Mouse (Mus musculus): ENCODE results near the gene Gm11020. TPM values are rescaled to one million over a fixed set of nuclear protein-coding genes. Genes with fewer than 3 reads are reported as not detected.

Gm11020 gene
- polyA plus RNA-seq, 1 experiment from 2014 or later, result not detected

GRCm38 (mm10) chr8:104333786-104334185, 12.4 kb downstream of the Gm11020 start:
- Histone ChIP-seq H3K9ac (no peak overlapping the region), H3K4me3 (no peak overlapping the region), H3K4me2 (no peak overlapping the region), H3K27ac (no peak overlapping the region), H3K27me3 (no peaks in the 10 kb centered on the region), H3K9me3 (replicated peaks) (peaks cover 4% of the 10 kb centered on the region; the same call in 1 of the 2 replicates), H3K36me3 (ENCODE audit: poor library complexity, severe bottlenecking) (no peaks in the 10 kb centered on the region), H3K4me1 (no peaks in the 10 kb centered on the region)
- WGBS, result 80% methylated on average over 5 of the region's 5 CpGs
- no peak for ATAC-seq

- H3K4me3 ChIP-seq, result no peak overlapping the region
- H3K4me1 ChIP-seq, result no peaks in the 10 kb centered on the region
- H3K4me2 ChIP-seq, result no peak overlapping the region
- peaks cover 4% of the 10 kb centered on the region; the same call in 1 of the 2 replicates for H3K9me3 ChIP-seq (replicated peaks)
- H3K27ac ChIP-seq, result no peak overlapping the region
- H3K27me3 ChIP-seq, result no peaks in the 10 kb centered on the region
- ATAC-seq, result no peak
- H3K9ac ChIP-seq, result no peak overlapping the region
- H3K36me3 ChIP-seq (ENCODE audit: poor library complexity, severe bottlenecking), result no peaks in the 10 kb centered on the region
- 100% methylated on average over 1 of the region's 1 CpGs for WGBS
Measured at GRCm38 (mm10) chr8:104334196-104334595, 12.8 kb downstream of the Gm11020 start.

GRCm38 (mm10) chr8:104336806-104337205, 15.4 kb downstream of the Gm11020 start:
- H3K9ac ChIP-seq, result no peak overlapping the region
- no peak overlapping the region for H3K4me3 ChIP-seq
- WGBS, result 73% methylated on average over 1 of the region's 1 CpGs
- H3K36me3 ChIP-seq (ENCODE audit: poor library complexity, severe bottlenecking), result no peaks in the 10 kb centered on the region
- peaks cover 4% of the 10 kb centered on the region; the same call in 1 of the 2 replicates for H3K9me3 ChIP-seq (replicated peaks)
- H3K4me1 ChIP-seq, result peaks cover 10% of the 10 kb centered on the region; the same call in 1 of the 2 replicates
- H3K4me2 ChIP-seq, result no peak overlapping the region
- H3K27me3 ChIP-seq, result no peaks in the 10 kb centered on the region
- no peak overlapping the region for H3K27ac ChIP-seq
- ATAC-seq, result no peak

DNA sequence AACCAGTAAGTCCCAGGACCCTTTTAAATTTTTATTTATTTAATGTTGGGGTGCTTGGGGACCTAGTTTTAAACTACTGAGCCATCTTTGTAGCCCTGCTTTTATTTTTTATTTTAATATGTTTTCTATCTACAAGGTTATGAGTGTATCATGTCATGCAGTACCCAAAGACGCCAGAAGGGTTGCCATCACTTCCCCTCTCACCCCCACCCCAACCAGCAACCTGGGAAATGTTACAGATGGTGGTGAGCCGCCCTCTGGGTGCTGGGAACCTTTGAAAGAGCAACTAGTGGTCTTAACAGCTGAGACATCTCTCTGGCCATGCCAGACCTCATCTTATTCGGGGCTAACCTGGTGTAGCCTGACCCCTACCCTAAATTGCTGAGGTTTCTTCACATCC, 16.5 kb downstream of the Gm11020 start:
- Histone ChIP-seq H3K4me2 (no peak overlapping the region), H3K27ac (no peak overlapping the region)

DNA sequence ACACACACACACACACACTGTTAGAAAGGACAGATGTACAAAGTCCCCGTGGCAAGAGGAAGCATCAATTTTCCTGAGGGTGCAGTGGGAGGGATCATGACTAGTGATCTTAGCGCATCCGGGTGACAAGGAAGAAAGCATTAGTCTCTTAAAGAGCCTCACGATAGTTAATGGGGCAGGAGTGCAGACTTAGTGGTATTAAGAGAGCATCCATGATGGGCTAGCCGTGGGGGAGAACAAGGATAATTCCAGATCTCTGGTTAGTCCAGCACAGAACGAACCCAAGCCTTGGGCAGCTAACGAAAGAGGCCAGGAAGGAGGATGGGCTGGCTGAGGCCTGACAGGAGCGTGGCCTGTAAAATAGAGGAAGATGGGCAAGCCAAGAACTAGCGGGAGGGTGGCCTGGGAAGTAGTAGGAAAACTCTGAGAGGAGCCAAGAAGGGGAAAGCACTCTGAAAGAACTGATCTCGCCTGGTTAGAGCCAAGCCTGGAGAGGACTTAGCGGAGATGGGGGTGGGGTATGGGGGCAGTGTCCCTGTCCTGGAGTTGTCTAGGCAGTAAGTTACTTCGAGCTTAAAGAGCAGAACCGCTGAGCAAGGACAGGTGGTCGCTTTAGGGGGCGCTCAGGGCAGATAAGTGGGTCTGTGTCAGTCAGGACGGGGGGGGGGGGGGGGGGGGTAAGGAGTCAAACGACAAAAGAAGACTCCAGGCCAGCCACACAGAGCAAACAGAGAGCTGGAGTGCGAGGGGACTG, 18.0 kb downstream of the Gm11020 start, which contains the start of gene Cmtm3:
Gene Cmtm3, plus strand, starts transcription at position 182 of the 754 bp plus-strand sequence.
- Histone ChIP-seq H3K4me3 (peak within 1 kb of the TSS; percentile 60), H3K4me1 (peaks cover 10% of the 10 kb centered on the region; the same call in 1 of the 2 replicates), H3K4me2 (peak within 1 kb of the TSS; percentile 81), H3K27me3 (no peaks in the 10 kb centered on the region), H3K9me3 (replicated peaks) (peaks cover 4% of the 10 kb centered on the region; the same call in 1 of the 2 replicates), H3K9ac (peak within 1 kb of the TSS; percentile 73), H3K27ac (no peak within 1 kb of the TSS), H3K36me3 (ENCODE audit: poor library complexity, severe bottlenecking) (no peaks in the 10 kb centered on the region)
- 12% methylated on average over 18 of the region's 18 CpGs for WGBS
- no peak for ATAC-seq

More for the DNA sequence above, 16.5 kb downstream of the Gm11020 start:
- Histone ChIP-seq H3K4me1 (peaks cover 10% of the 10 kb centered on the region; the same call in 1 of the 2 replicates), H3K9ac (no peak overlapping the region), H3K4me3 (no peak overlapping the region), H3K27me3 (no peaks in the 10 kb centered on the region), H3K9me3 (replicated peaks) (peaks cover 4% of the 10 kb centered on the region; the same call in 1 of the 2 replicates), H3K36me3 (ENCODE audit: poor library complexity, severe bottlenecking) (no peaks in the 10 kb centered on the region)
- ATAC-seq, result no peak
- 45% methylated on average over 3 of the region's 3 CpGs for WGBS

DNA sequence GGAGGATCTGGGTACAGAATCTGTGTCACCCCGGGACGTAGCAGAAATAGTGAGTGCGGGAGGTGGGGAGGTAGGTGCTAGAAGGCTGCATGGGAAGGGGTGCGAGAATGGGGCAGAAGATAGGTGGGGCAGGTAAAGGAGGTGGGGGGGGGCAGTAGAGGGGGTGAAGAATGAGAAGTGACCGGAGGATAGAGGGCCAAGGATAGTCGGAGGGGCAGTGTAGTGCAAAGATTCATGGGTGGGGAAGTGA, 18.5 kb downstream of the Gm11020 start:
- H3K9me3 ChIP-seq (replicated peaks), result peaks cover 4% of the 10 kb centered on the region; the same call in 1 of the 2 replicates
- peak overlapping the region; percentile 60 for H3K4me3 ChIP-seq
- no peak overlapping the region for H3K27ac ChIP-seq
- peak; percentile 29; the same call in 1 of the 2 replicates for ATAC-seq
- peaks cover 10% of the 10 kb centered on the region; the same call in 1 of the 2 replicates for H3K4me1 ChIP-seq
- H3K27me3 ChIP-seq, result no peaks in the 10 kb centered on the region
- H3K36me3 ChIP-seq (ENCODE audit: poor library complexity, severe bottlenecking), result no peaks in the 10 kb centered on the region
- peak overlapping the region; percentile 81 for H3K4me2 ChIP-seq
- WGBS, result 0% methylated on average over 6 of the region's 6 CpGs
- peak overlapping the region; percentile 73 for H3K9ac ChIP-seq

GRCm38 (mm10) chr8:104340233-104341105, 19.1 kb downstream of the Gm11020 start:
- Histone ChIP-seq H3K9ac (peak overlapping the region; percentile 73), H3K4me2 (peak overlapping the region; percentile 81), H3K27ac (no peak overlapping the region; the same call in 1 of the 2 replicates), H3K4me3 (peak overlapping the region; percentile 60), H3K36me3 (ENCODE audit: poor library complexity, severe bottlenecking) (no peaks in the 10 kb centered on the region), H3K4me1 (peaks cover 10% of the 10 kb centered on the region; the same call in 1 of the 2 replicates), H3K27me3 (no peaks in the 10 kb centered on the region), H3K9me3 (replicated peaks) (peaks cover 4% of the 10 kb centered on the region; the same call in 1 of the 2 replicates)
- peak; percentile 77 for ATAC-seq
- WGBS, result 0% methylated on average over 40 of the region's 54 CpGs

DNA sequence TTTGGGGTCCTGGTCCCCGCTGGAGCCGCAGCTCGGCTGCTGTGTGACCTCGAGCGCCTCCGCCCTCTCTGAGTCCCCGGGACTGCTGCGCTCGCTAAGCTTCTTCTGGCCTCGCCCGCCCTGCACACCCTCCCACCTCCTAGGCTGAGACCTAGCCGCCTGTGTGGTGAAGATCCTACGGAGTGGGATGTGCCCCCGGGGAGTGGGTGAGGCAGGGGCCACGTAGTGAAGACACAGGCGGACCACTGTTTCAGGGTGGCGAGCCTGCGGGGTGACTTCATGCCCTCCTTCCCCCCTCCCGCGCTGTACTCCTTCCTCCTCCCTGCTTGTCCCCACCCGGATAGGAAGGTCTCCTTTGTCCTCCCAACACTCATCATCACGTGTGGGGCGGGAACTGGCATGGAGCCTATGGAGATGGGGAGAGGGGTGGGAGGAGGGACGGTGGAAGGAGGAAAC, 19.8 kb downstream of the Gm11020 start:
- Histone ChIP-seq H3K4me3 (peak overlapping the region; percentile 60), H3K4me2 (peak overlapping the region; percentile 81), H3K27ac (no peak overlapping the region; the same call in 1 of the 2 replicates), H3K9me3 (replicated peaks) (peaks cover 4% of the 10 kb centered on the region; the same call in 1 of the 2 replicates), H3K27me3 (no peaks in the 10 kb centered on the region), H3K4me1 (peaks cover 10% of the 10 kb centered on the region; the same call in 1 of the 2 replicates), H3K9ac (peak overlapping the region; percentile 73), H3K36me3 (ENCODE audit: poor library complexity, severe bottlenecking) (no peaks in the 10 kb centered on the region)
- peak; percentile 67 for ATAC-seq
- WGBS, result 0% methylated on average over 23 of the region's 24 CpGs

- H3K36me3 ChIP-seq (ENCODE audit: poor library complexity, severe bottlenecking), result peaks cover 2% of the 10 kb centered on the region; the same call in 1 of the 2 replicates
- peaks cover 4% of the 10 kb centered on the region; the same call in 1 of the 2 replicates for H3K9me3 ChIP-seq (replicated peaks)
- peak overlapping the region; percentile 81 for H3K4me2 ChIP-seq
- H3K9ac ChIP-seq, result no peak overlapping the region
- H3K4me1 ChIP-seq, result peaks cover 10% of the 10 kb centered on the region; the same call in 1 of the 2 replicates
- H3K27me3 ChIP-seq, result no peaks in the 10 kb centered on the region
- WGBS, result 44% methylated on average over 6 of the region's 6 CpGs
- no peak overlapping the region for H3K27ac ChIP-seq
- no peak; the same call in 1 of the 2 replicates for ATAC-seq
- H3K4me3 ChIP-seq, result no peak overlapping the region; the same call in 1 of the 2 replicates
Measured at GRCm38 (mm10) chr8:104341678-104342077, 20.3 kb downstream of the Gm11020 start.

GRCm38 (mm10) chr8:104342426-104342825, 21.1 kb downstream of the Gm11020 start:
- ATAC-seq, result no peak
- H3K4me1 ChIP-seq, result peaks cover 10% of the 10 kb centered on the region; the same call in 1 of the 2 replicates
- WGBS, result 84% methylated on average over 5 of the region's 5 CpGs
- no peak overlapping the region for H3K4me2 ChIP-seq
- peaks cover 7% of the 10 kb centered on the region; the same call in 1 of the 2 replicates for H3K36me3 ChIP-seq (ENCODE audit: poor library complexity, severe bottlenecking)
- H3K27me3 ChIP-seq, result no peaks in the 10 kb centered on the region
- no peaks in the 10 kb centered on the region for H3K9me3 ChIP-seq (replicated peaks)
- no peak overlapping the region for H3K27ac ChIP-seq
- H3K4me3 ChIP-seq, result no peak overlapping the region
- H3K9ac ChIP-seq, result no peak overlapping the region

DNA sequence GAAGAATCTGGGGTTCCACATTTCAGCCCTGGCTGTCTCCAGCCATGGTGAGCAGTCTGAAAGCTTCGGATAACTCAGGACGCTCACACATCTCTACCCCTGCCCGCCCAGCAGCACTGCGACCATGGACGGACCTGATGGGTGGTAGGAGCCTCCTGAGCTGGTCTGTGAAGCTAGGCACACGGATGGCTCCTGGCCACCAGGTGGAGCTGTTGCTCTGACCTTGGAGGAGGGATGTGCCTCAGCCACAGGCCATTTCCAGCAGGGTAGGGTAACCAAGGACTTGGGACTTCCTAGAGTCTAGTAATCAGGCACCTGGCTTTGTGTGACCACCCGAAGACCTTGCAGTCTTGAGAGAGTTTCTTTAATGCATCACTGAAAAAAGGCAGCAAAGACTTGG, 22.6 kb downstream of the Gm11020 start:
- H3K4me3 ChIP-seq, result no peak overlapping the region
- H3K27me3 ChIP-seq, result no peaks in the 10 kb centered on the region
- 14% methylated on average over 7 of the region's 7 CpGs for WGBS
- no peak overlapping the region for H3K4me2 ChIP-seq
- peaks cover 21% of the 10 kb centered on the region; the same call in 1 of the 2 replicates for H3K36me3 ChIP-seq (ENCODE audit: poor library complexity, severe bottlenecking)
- H3K9ac ChIP-seq, result no peak overlapping the region
- peaks cover 10% of the 10 kb centered on the region; the same call in 1 of the 2 replicates for H3K4me1 ChIP-seq
- peak; percentile 64 for ATAC-seq
- H3K27ac ChIP-seq, result no peak overlapping the region
- H3K9me3 ChIP-seq (replicated peaks), result no peaks in the 10 kb centered on the region
